Mouse (Mus musculus): Measurements from ENCODE around the gene Thoc7.

Thoc7 gene

GRCm38 (mm10) chr14:13933290-13934051, 28.2 kb downstream of the Thoc7 start:
- DNase-seq (ENCODE audit: extremely low spot score, low spot score), result peak; percentile 27

- peak; percentile 56 for DNase-seq (ENCODE audit: extremely low spot score, low spot score)
Measured at GRCm38 (mm10) chr14:13917630-13918029, 44.0 kb downstream of the Thoc7 start.

- no peak for DNase-seq (ENCODE audit: extremely low spot score, low spot score)
Measured at GRCm38 (mm10) chr14:13917208-13917607, 44.4 kb downstream of the Thoc7 start.

- no peak for DNase-seq (ENCODE audit: extremely low spot score, low spot score)
Measured at GRCm38 (mm10) chr14:13915207-13915606, 46.4 kb downstream of the Thoc7 start.

GRCm38 (mm10) chr14:13914387-13915082, 47.1 kb downstream of the Thoc7 start, which contains the start of gene Gm281:
Gene Gm281, minus strand, starts transcription at chr14:13914478.
- no peak for DNase-seq (ENCODE audit: extremely low spot score, low spot score)

- DNase-seq (ENCODE audit: extremely low spot score, low spot score), result no peak
Measured at GRCm38 (mm10) chr14:13910148-13910547, 51.5 kb downstream of the Thoc7 start.

GRCm38 (mm10) chr14:13907145-13907544, 54.5 kb downstream of the Thoc7 start:
- DNase-seq (ENCODE audit: extremely low spot score, low spot score), result no peak

- DNase-seq (ENCODE audit: extremely low spot score, low spot score), result no peak
Measured at GRCm38 (mm10) chr14:13906461-13906860, 55.2 kb downstream of the Thoc7 start.

GRCm38 (mm10) chr14:13901611-13902067, 60.0 kb downstream of the Thoc7 start:
- DNase-seq (ENCODE audit: extremely low spot score, low spot score), result peak; percentile 77

Measured in neural tube, embryonic 10.5 days (tissue).